Mouse (Mus musculus): Measurements from ENCODE around the gene 2810006K23Rik.
A peak's percentile ranks its signal among the peaks of the same experiment; 100 is the strongest.
"Not testable (repeated sequence)": the region's sequence is repeated elsewhere in the genome, so short reads cannot be mapped to it uniquely, and the experiment has no call there.

Gene 2810006K23Rik

GRCm38 (mm10) chr5:124327510-124328364, at the start of gene 2810006K23Rik, which contains the start of gene Mphosph9:
Gene 2810006K23Rik (plus strand): TSS chr5:124328089.
Gene Mphosph9 (minus strand): TSS chr5:124327972.
- peak; percentile 98 for DNase-seq (ENCODE audit: low read depth in 1 of 2, low spot score in 2 of 2)

- DNase-seq (ENCODE audit: low read depth in 1 of 2, low spot score in 2 of 2) = no peak
Observed at GRCm38 (mm10) chr5:124282854-124283253, 45.0 kb upstream of the 2810006K23Rik start.

- DNase-seq (ENCODE audit: low read depth in 1 of 2, low spot score in 2 of 2) = no peak
Observed at GRCm38 (mm10) chr5:124284330-124284729, 43.6 kb upstream of the 2810006K23Rik start.

GRCm38 (mm10) chr5:124287616-124288247, 40.2 kb upstream of the 2810006K23Rik start:
- no peak for DNase-seq (ENCODE audit: low read depth in 1 of 2, low spot score in 2 of 2)

GRCm38 (mm10) chr5:124290216-124290615, 37.7 kb upstream of the 2810006K23Rik start:
- DNase-seq (ENCODE audit: low read depth in 1 of 2, low spot score in 2 of 2) = no peak

- DNase-seq (ENCODE audit: low read depth in 1 of 2, low spot score in 2 of 2) = no peak
Observed at GRCm38 (mm10) chr5:124293967-124294366, 33.9 kb upstream of the 2810006K23Rik start.

GRCm38 (mm10) chr5:124296475-124296874, 31.4 kb upstream of the 2810006K23Rik start:
- DNase-seq (ENCODE audit: low read depth in 1 of 2, low spot score in 2 of 2) = no peak

- DNase-seq (ENCODE audit: low read depth in 1 of 2, low spot score in 2 of 2) = not testable (repeated sequence)
Observed at GRCm38 (mm10) chr5:124299307-124299706, 28.6 kb upstream of the 2810006K23Rik start.

- DNase-seq (ENCODE audit: low read depth in 1 of 2, low spot score in 2 of 2) = no peak
Observed at GRCm38 (mm10) chr5:124300132-124300531, 27.8 kb upstream of the 2810006K23Rik start.

GRCm38 (mm10) chr5:124302853-124303252, 25.0 kb upstream of the 2810006K23Rik start:
- DNase-seq (ENCODE audit: low read depth in 1 of 2, low spot score in 2 of 2) = not testable (repeated sequence)

GRCm38 (mm10) chr5:124309155-124309554, 18.7 kb upstream of the 2810006K23Rik start:
- no peak for DNase-seq (ENCODE audit: low read depth in 1 of 2, low spot score in 2 of 2)

- no peak for DNase-seq (ENCODE audit: low read depth in 1 of 2, low spot score in 2 of 2)
Observed at GRCm38 (mm10) chr5:124310091-124310490, 17.8 kb upstream of the 2810006K23Rik start.

GRCm38 (mm10) chr5:124315498-124315897, 12.4 kb upstream of the 2810006K23Rik start:
- DNase-seq (ENCODE audit: low read depth in 1 of 2, low spot score in 2 of 2) = no peak

- DNase-seq (ENCODE audit: low read depth in 1 of 2, low spot score in 2 of 2) = no peak
Observed at GRCm38 (mm10) chr5:124315941-124316340, 11.9 kb upstream of the 2810006K23Rik start.

- no peak for DNase-seq (ENCODE audit: low read depth in 1 of 2, low spot score in 2 of 2)
Observed at GRCm38 (mm10) chr5:124317648-124318047, 10.2 kb upstream of the 2810006K23Rik start.

- DNase-seq (ENCODE audit: low read depth in 1 of 2, low spot score in 2 of 2) = no peak
Observed at GRCm38 (mm10) chr5:124326829-124327228, 1.1 kb upstream of the 2810006K23Rik start.

GRCm38 (mm10) chr5:124330086-124330485, 2.2 kb downstream of the 2810006K23Rik start:
- DNase-seq (ENCODE audit: low read depth in 1 of 2, low spot score in 2 of 2) = no peak

GRCm38 (mm10) chr5:124334392-124334791, 6.5 kb downstream of the 2810006K23Rik start:
- DNase-seq (ENCODE audit: low read depth in 1 of 2, low spot score in 2 of 2) = no peak

GRCm38 (mm10) chr5:124337103-124337502, 9.2 kb downstream of the 2810006K23Rik start:
- no peak for DNase-seq (ENCODE audit: low read depth in 1 of 2, low spot score in 2 of 2)

- DNase-seq (ENCODE audit: low read depth in 1 of 2, low spot score in 2 of 2) = no peak
Observed at GRCm38 (mm10) chr5:124337909-124338308, 10.0 kb downstream of the 2810006K23Rik start.

- no peak for DNase-seq (ENCODE audit: low read depth in 1 of 2, low spot score in 2 of 2)
Observed at GRCm38 (mm10) chr5:124338791-124339190, 10.9 kb downstream of the 2810006K23Rik start.

GRCm38 (mm10) chr5:124341753-124342339, 14.0 kb downstream of the 2810006K23Rik start:
- DNase-seq (ENCODE audit: low read depth in 1 of 2, low spot score in 2 of 2) = not testable (repeated sequence)
